Mouse (Mus musculus) ES-Bruce4 (cell line): ENCODE measurements around the gene Ckap5.

ENCODE experiments used
- CTCF ChIP-seq: IDR thresholded peaks from one replicate; pipeline ENCODE4 v1.8.1; 2011; ENCODE audit warnings: low read depth, low read length
- EP300 ChIP-seq: IDR thresholded peaks from 2 replicates; pipeline ENCODE4 v1.6.1; 2011; ENCODE audit warnings: low read depth, low read length; ENCODE audit not compliant: insufficient read depth

DNA sequence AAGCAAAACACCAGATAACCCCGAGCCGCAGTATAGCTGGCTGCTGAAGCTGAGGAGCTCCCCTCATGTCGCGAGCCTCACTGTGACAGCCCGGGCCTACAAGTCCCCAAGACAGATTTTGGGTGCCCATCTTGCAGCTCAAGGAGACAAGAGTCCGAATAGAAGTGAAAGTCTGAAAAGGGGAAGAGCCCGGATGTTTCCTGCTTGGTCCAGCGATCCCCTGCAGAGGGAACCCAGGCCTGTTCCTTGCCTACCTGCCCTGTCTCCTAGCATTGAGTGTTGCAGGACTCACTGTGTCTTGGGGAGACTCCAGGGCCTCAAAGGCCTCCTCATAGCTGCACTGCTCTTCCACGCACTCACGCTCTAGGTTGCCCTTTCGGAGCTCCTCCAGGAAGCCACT, 108.9 kb downstream of the Ckap5 start:
- no peak for TF ChIP-seq CTCF
- no peak for TF ChIP-seq EP300
